Mouse (Mus musculus) ovary, postnatal 10 days (tissue): ENCODE results near the gene Arnt.
"Not testable (repeated sequence)": the region's sequence is repeated elsewhere in the genome, so short reads cannot be mapped to it uniquely, and the experiment has no call there.

Experiments
- DNase-seq: peaks from one replicate; pipeline ENCODE4 v3.0.0; 2022; ENCODE audit warnings: low spot score

The Arnt gene

GRCm38 (mm10) chr3:95526622-95527211, 92.5 kb downstream of the Arnt start, which contains the start of gene Ctss:
Gene Ctss (plus strand): TSS chr3:95526786.
- DNase-seq, result no peak

- no peak for DNase-seq
Measured at GRCm38 (mm10) chr3:95529814-95530213, 95.6 kb downstream of the Arnt start.

GRCm38 (mm10) chr3:95531025-95531424, 96.8 kb downstream of the Arnt start:
- DNase-seq, result no peak

GRCm38 (mm10) chr3:95533364-95533763, 99.2 kb downstream of the Arnt start:
- no peak for DNase-seq

GRCm38 (mm10) chr3:95534927-95535326, 100.7 kb downstream of the Arnt start:
- DNase-seq, result no peak

GRCm38 (mm10) chr3:95538936-95539335, 104.7 kb downstream of the Arnt start:
- no peak for DNase-seq

- DNase-seq, result no peak
Measured at GRCm38 (mm10) chr3:95539837-95540236, 105.6 kb downstream of the Arnt start.

GRCm38 (mm10) chr3:95541186-95541585, 107.0 kb downstream of the Arnt start:
- not testable (repeated sequence) for DNase-seq

- no peak for DNase-seq
Measured at GRCm38 (mm10) chr3:95542171-95542570, 108.0 kb downstream of the Arnt start.

GRCm38 (mm10) chr3:95542981-95543380, 108.8 kb downstream of the Arnt start:
- no peak for DNase-seq
